Mouse (Mus musculus): ENCODE data around the gene Mrps18c. TPM values are rescaled to one million over a fixed set of nuclear protein-coding genes. Genes with fewer than 3 reads are reported as not detected.

The Mrps18c gene
- total RNA-seq, 2 experiments from 2014 or later, result 52.5 to 61.8 TPM

GRCm38 (mm10) chr5:100822826-100823225 is 24.4 kb downstream of the Mrps18c start:
- DNase-seq (ENCODE audit: extremely low spot score in 1 of 2, low spot score in 1 of 2), result no peak

GRCm38 (mm10) chr5:100825975-100826374 is 27.5 kb downstream of the Mrps18c start:
- no peak for DNase-seq (ENCODE audit: extremely low spot score in 1 of 2, low spot score in 1 of 2)

- DNase-seq (ENCODE audit: extremely low spot score in 1 of 2, low spot score in 1 of 2), result no peak
Observed at GRCm38 (mm10) chr5:100826531-100826930, 28.1 kb downstream of the Mrps18c start.

- no peak for DNase-seq (ENCODE audit: extremely low spot score in 1 of 2, low spot score in 1 of 2)
Observed at GRCm38 (mm10) chr5:100828701-100829100, 30.3 kb downstream of the Mrps18c start.

- no peak for DNase-seq (ENCODE audit: extremely low spot score in 1 of 2, low spot score in 1 of 2)
Observed at GRCm38 (mm10) chr5:100832680-100833079, 34.3 kb downstream of the Mrps18c start.

- no peak for DNase-seq (ENCODE audit: extremely low spot score in 1 of 2, low spot score in 1 of 2)
Observed at GRCm38 (mm10) chr5:100833841-100834240, 35.4 kb downstream of the Mrps18c start.

GRCm38 (mm10) chr5:100835862-100836538 is 37.6 kb downstream of the Mrps18c start:
- DNase-seq (ENCODE audit: extremely low spot score in 1 of 2, low spot score in 1 of 2), result no peak

- DNase-seq (ENCODE audit: extremely low spot score in 1 of 2, low spot score in 1 of 2), result no peak
Observed at GRCm38 (mm10) chr5:100837907-100838306, 39.5 kb downstream of the Mrps18c start.

GRCm38 (mm10) chr5:100844485-100844884 is 46.1 kb downstream of the Mrps18c start:
- no peak for DNase-seq (ENCODE audit: extremely low spot score in 1 of 2, low spot score in 1 of 2)

- DNase-seq (ENCODE audit: extremely low spot score in 1 of 2, low spot score in 1 of 2), result peak; percentile 11 to 17
Observed at GRCm38 (mm10) chr5:100845485-100845847, 47.0 kb downstream of the Mrps18c start, which contains the start of gene Gpat3. TSS of gene Gpat3 (plus strand) at chr5:100845713.

- peak; percentile 16 to 32 for DNase-seq (ENCODE audit: extremely low spot score in 1 of 2, low spot score in 1 of 2)
Observed at GRCm38 (mm10) chr5:100845848-100846598, 47.6 kb downstream of the Mrps18c start.

- DNase-seq (ENCODE audit: extremely low spot score in 1 of 2, low spot score in 1 of 2), result peak; percentile 9 to 10
Observed at GRCm38 (mm10) chr5:100846599-100846920, 48.1 kb downstream of the Mrps18c start.

- no peak for DNase-seq (ENCODE audit: extremely low spot score in 1 of 2, low spot score in 1 of 2)
Observed at GRCm38 (mm10) chr5:100847143-100847542, 48.7 kb downstream of the Mrps18c start.

GRCm38 (mm10) chr5:100853963-100854362 is 55.5 kb downstream of the Mrps18c start:
- no peak for DNase-seq (ENCODE audit: extremely low spot score in 1 of 2, low spot score in 1 of 2)

Other genes with a start within 250 kb of the Mrps18c start
- not detected for gene Plac8, start 226.4 kb upstream of the Mrps18c start, total RNA-seq (2021)
- gene Coq2, start 123.5 kb upstream of the Mrps18c start, total RNA-seq (2021), result 10 to 100 TPM; 72.4 to 78.9 TPM
- under 1 TPM; 0.49 to 0.52 TPM for gene Hpse, start 78.9 kb upstream of the Mrps18c start, total RNA-seq (2021)
- 10 to 100 TPM; 16.8 to 17.9 TPM for gene Helq, start within 50 bp of the Mrps18c start, total RNA-seq (2021)
- gene Abraxas1, start 22.3 kb downstream of the Mrps18c start, total RNA-seq (2021), result 1 to 10 TPM; 6.9 to 9.2 TPM
- 1 to 10 TPM; 1.3 to 2.0 TPM for gene Gpat3, start 47.1 kb downstream of the Mrps18c start, total RNA-seq (2021)